Mouse (Mus musculus) brain, embryonic 14.5 days (tissue): ENCODE data around the gene Teddm3. TPM values are rescaled to one million over a fixed set of nuclear protein-coding genes. Genes with fewer than 3 reads are reported as not detected.

Experiments used
- DNase-seq: peaks from one replicate; pipeline ENCODE4 v3.0.0-alpha.2; 2011; ENCODE audit warnings: low read depth
- CTCF ChIP-seq: fragments of 200-500 bp; IDR thresholded peaks from 2 replicates; pipeline ENCODE4 v1.5.1; 2012; ENCODE audit warnings: inconsistent platforms, mild to moderate bottlenecking, moderate library complexity, borderline replicate concordance; ENCODE audit not compliant: insufficient read depth, insufficient read length; ENCODE audit errors: extremely low read depth
- POLR2A ChIP-seq: fragments of 200-500 bp; IDR thresholded peaks from 2 replicates; pipeline ENCODE4 v1.6.1; 2012; ENCODE audit warnings: mild to moderate bottlenecking, inconsistent platforms, borderline replicate concordance; ENCODE audit not compliant: poor library complexity, insufficient read depth, insufficient read length, severe bottlenecking; ENCODE audit errors: extremely low read depth
- polyA plus RNA-seq: library from polyadenylated mRNA; depleted of rRNA; stranded (reverse); fragments of >200 nt; gene quantifications from 2 replicates; pipeline ENCODE4 v1.2.3, GENCODE M21; 2012; rRNA removed

Gene Teddm3
- polyA plus RNA-seq, 1 experiment = 0.05 TPM

GRCm38 (mm10) chr16:21109473-21109872 is 44.3 kb downstream of the Teddm3 start:
- DNase-seq = no peak
- no peak for TF ChIP-seq POLR2A
- TF ChIP-seq CTCF = peak; percentile 10; the same call in 1 of the 2 replicates

Other genes starting within 250 kb of the Teddm3 start
- gene Ephb3, start 50.8 kb upstream of the Teddm3 start, polyA plus RNA-seq = 21.7 and 24.8 TPM in 2 replicates